Mouse (Mus musculus): ENCODE results near the gene Psmb1. TPM values are rescaled to one million over a fixed set of nuclear protein-coding genes. Genes with fewer than 3 reads are reported as not detected.
A peak's percentile ranks its signal among the peaks of the same experiment; 100 is the strongest.
"Not testable (repeated sequence)": the region's sequence is repeated elsewhere in the genome, so short reads cannot be mapped to it uniquely, and the experiment has no call there.

The Psmb1 gene
- polyA plus RNA-seq, 1 experiment from 2014 or later: 288 TPM

- H3K4me3 ChIP-seq (ENCODE audit: low read depth, low read length); H3K9ac ChIP-seq (ENCODE audit: low read length); H3K27ac ChIP-seq (ENCODE audit: low read depth, low read length); H3K9me3 ChIP-seq (ENCODE audit: control insufficient read depth, low read length); DNase-seq (ENCODE audit: low spot score); H3K4me1 ChIP-seq (ENCODE audit: control insufficient read depth, insufficient read depth, low read length); H3K36me3 ChIP-seq (ENCODE audit: control insufficient read depth, insufficient read depth, low read length); ATAC-seq (ENCODE audit: insufficient read depth, low FRiP score, low TSS enrichment); H3K27me3 ChIP-seq (ENCODE audit: control insufficient read depth, insufficient read depth, low read length); H3K4me2 ChIP-seq (ENCODE audit: low read depth): not testable (repeated sequence)
- WGBS: 73% methylated on average over 5 of the region's 6 CpGs
Measured at GRCm38 (mm10) chr17:15449144-15449543, 50.4 kb downstream of the Psmb1 start.

- H3K4me1 ChIP-seq (ENCODE audit: control insufficient read depth, insufficient read depth, low read length): no peaks in the 10 kb centered on the region
- no peaks in the 10 kb centered on the region for H3K9me3 ChIP-seq (ENCODE audit: control insufficient read depth, low read length)
- no peak overlapping the region for H3K27ac ChIP-seq (ENCODE audit: low read depth, low read length)
- WGBS: 80% methylated on average over 5 of the region's 5 CpGs
- no peak overlapping the region for H3K4me3 ChIP-seq (ENCODE audit: low read depth, low read length)
- DNase-seq (ENCODE audit: low spot score): no peak
- ATAC-seq (ENCODE audit: insufficient read depth, low FRiP score, low TSS enrichment): no peak
- no peaks in the 10 kb centered on the region for H3K27me3 ChIP-seq (ENCODE audit: control insufficient read depth, insufficient read depth, low read length)
- no peak overlapping the region for H3K9ac ChIP-seq (ENCODE audit: low read length)
- H3K36me3 ChIP-seq (ENCODE audit: control insufficient read depth, insufficient read depth, low read length): no peaks in the 10 kb centered on the region
- H3K4me2 ChIP-seq (ENCODE audit: low read depth): no peak overlapping the region
Measured at GRCm38 (mm10) chr17:15447831-15448230, 51.7 kb downstream of the Psmb1 start.

- WGBS: 88% methylated on average over 3 of the region's 3 CpGs
- no peak overlapping the region for H3K27ac ChIP-seq (ENCODE audit: low read depth, low read length)
- no peaks in the 10 kb centered on the region for H3K9me3 ChIP-seq (ENCODE audit: control insufficient read depth, low read length)
- DNase-seq (ENCODE audit: low spot score): no peak
- no peak overlapping the region for H3K4me2 ChIP-seq (ENCODE audit: low read depth)
- no peak for ATAC-seq (ENCODE audit: insufficient read depth, low FRiP score, low TSS enrichment)
- H3K9ac ChIP-seq (ENCODE audit: low read length): no peak overlapping the region
- H3K27me3 ChIP-seq (ENCODE audit: control insufficient read depth, insufficient read depth, low read length): no peaks in the 10 kb centered on the region
- H3K4me1 ChIP-seq (ENCODE audit: control insufficient read depth, insufficient read depth, low read length): peaks cover 7% of the 10 kb centered on the region
- no peaks in the 10 kb centered on the region for H3K36me3 ChIP-seq (ENCODE audit: control insufficient read depth, insufficient read depth, low read length)
- H3K4me3 ChIP-seq (ENCODE audit: low read depth, low read length): no peak overlapping the region
Measured at GRCm38 (mm10) chr17:15445421-15445820, 54.1 kb downstream of the Psmb1 start.

DNA sequence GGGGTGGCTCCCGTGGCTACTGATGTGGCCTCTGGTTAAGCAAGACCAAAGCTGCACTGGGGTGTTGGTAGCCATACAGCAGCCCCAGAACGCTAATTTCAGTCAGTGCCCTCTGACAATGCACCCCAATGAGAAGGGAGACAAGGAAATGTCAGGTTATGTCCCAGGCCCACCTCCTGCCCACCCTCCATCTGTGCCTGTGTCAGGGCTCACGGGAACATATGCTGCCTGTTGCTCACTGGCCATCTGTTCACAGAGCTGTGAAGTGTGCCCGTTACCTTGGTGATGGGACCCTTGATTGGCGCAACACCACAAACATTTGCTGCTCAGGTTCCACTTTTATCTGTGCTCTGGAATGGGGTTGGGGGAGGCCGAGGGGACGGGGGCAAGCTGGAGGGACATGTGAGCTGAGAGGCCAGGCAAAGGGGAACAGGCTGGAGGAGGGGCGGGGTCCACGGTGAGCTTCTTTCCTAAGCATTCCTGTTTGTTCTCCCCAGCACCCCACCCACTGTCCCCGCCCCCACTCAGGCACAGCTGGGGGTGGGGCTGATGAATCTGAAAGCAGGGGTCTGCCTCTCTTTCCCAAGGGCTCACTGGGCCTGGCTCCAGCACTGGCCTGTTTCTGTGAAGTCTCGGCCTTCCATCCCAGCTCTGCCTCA, 59.0 kb downstream of the Psmb1 start:
- Histone ChIP-seq H3K9me3 (ENCODE audit: control insufficient read depth, low read length) (no peaks in the 10 kb centered on the region), H3K36me3 (ENCODE audit: control insufficient read depth, insufficient read depth, low read length) (no peaks in the 10 kb centered on the region), H3K4me1 (ENCODE audit: control insufficient read depth, insufficient read depth, low read length) (peaks cover 8% of the 10 kb centered on the region), H3K27me3 (ENCODE audit: control insufficient read depth, insufficient read depth, low read length) (no peaks in the 10 kb centered on the region), H3K4me3 (ENCODE audit: low read depth, low read length) (no peak overlapping the region), H3K4me2 (ENCODE audit: low read depth) (peak overlapping the region; percentile 26; the same call in 1 of the 2 replicates), H3K9ac (ENCODE audit: low read length) (peak overlapping the region; percentile 31; the same call in 1 of the 2 replicates), H3K27ac (ENCODE audit: low read depth, low read length) (peak overlapping the region; percentile 50; the same call in 1 of the 2 replicates)
- WGBS: 3% methylated on average over 11 of the region's 11 CpGs
- ATAC-seq (ENCODE audit: insufficient read depth, low FRiP score, low TSS enrichment) (peak; percentile 95), DNase-seq (ENCODE audit: low spot score) (peak; percentile 65)

- 50% methylated on average over 8 of the region's 8 CpGs for WGBS
- Histone ChIP-seq H3K36me3 (ENCODE audit: control insufficient read depth, insufficient read depth, low read length) (no peaks in the 10 kb centered on the region), H3K27me3 (ENCODE audit: control insufficient read depth, insufficient read depth, low read length) (no peaks in the 10 kb centered on the region), H3K4me2 (ENCODE audit: low read depth) (no peak overlapping the region), H3K4me1 (ENCODE audit: control insufficient read depth, insufficient read depth, low read length) (peaks cover 8% of the 10 kb centered on the region), H3K4me3 (ENCODE audit: low read depth, low read length) (no peak overlapping the region), H3K27ac (ENCODE audit: low read depth, low read length) (peak overlapping the region; percentile 50; the same call in 1 of the 2 replicates), H3K9ac (ENCODE audit: low read length) (no peak overlapping the region), H3K9me3 (ENCODE audit: control insufficient read depth, low read length) (no peaks in the 10 kb centered on the region)
- DNase-seq (ENCODE audit: low spot score) (no peak), ATAC-seq (ENCODE audit: insufficient read depth, low FRiP score, low TSS enrichment) (0 out of 2 replicates have a peak, but pooled peaks have one; percentile 6)
Measured at GRCm38 (mm10) chr17:15440067-15440462, 59.5 kb downstream of the Psmb1 start.

- Histone ChIP-seq H3K4me3 (ENCODE audit: low read depth, low read length) (no peak overlapping the region), H3K27ac (ENCODE audit: low read depth, low read length) (no peak overlapping the region), H3K27me3 (ENCODE audit: control insufficient read depth, insufficient read depth, low read length) (no peaks in the 10 kb centered on the region), H3K9me3 (ENCODE audit: control insufficient read depth, low read length) (no peaks in the 10 kb centered on the region), H3K9ac (ENCODE audit: low read length) (no peak overlapping the region), H3K36me3 (ENCODE audit: control insufficient read depth, insufficient read depth, low read length) (no peaks in the 10 kb centered on the region), H3K4me1 (ENCODE audit: control insufficient read depth, insufficient read depth, low read length) (no peaks in the 10 kb centered on the region), H3K4me2 (ENCODE audit: low read depth) (no peak overlapping the region)
- ATAC-seq (ENCODE audit: insufficient read depth, low FRiP score, low TSS enrichment) (no peak), DNase-seq (ENCODE audit: low spot score) (no peak)
- WGBS: 74% methylated on average over 3 of the region's 3 CpGs
Measured at GRCm38 (mm10) chr17:15434748-15435147, 64.8 kb downstream of the Psmb1 start.

- H3K4me2 ChIP-seq (ENCODE audit: low read depth): no peak overlapping the region
- H3K9me3 ChIP-seq (ENCODE audit: control insufficient read depth, low read length): no peaks in the 10 kb centered on the region
- no peak overlapping the region for H3K4me3 ChIP-seq (ENCODE audit: low read depth, low read length)
- H3K27me3 ChIP-seq (ENCODE audit: control insufficient read depth, insufficient read depth, low read length): no peaks in the 10 kb centered on the region
- WGBS: 80% methylated on average over 3 of the region's 3 CpGs
- DNase-seq (ENCODE audit: low spot score) (no peak), ATAC-seq (ENCODE audit: insufficient read depth, low FRiP score, low TSS enrichment) (no peak)
- H3K4me1 ChIP-seq (ENCODE audit: control insufficient read depth, insufficient read depth, low read length): no peaks in the 10 kb centered on the region
- H3K36me3 ChIP-seq (ENCODE audit: control insufficient read depth, insufficient read depth, low read length): peaks cover 4% of the 10 kb centered on the region; the same call in 1 of the 2 replicates
- no peak overlapping the region for H3K27ac ChIP-seq (ENCODE audit: low read depth, low read length)
- no peak overlapping the region for H3K9ac ChIP-seq (ENCODE audit: low read length)
Measured at GRCm38 (mm10) chr17:15432036-15432435, 67.5 kb downstream of the Psmb1 start.

GRCm38 (mm10) chr17:15431551-15431950, 68.0 kb downstream of the Psmb1 start:
- no peak for ATAC-seq (ENCODE audit: insufficient read depth, low FRiP score, low TSS enrichment)
- no peak for DNase-seq (ENCODE audit: low spot score)
- Histone ChIP-seq H3K27ac (ENCODE audit: low read depth, low read length) (no peak overlapping the region), H3K4me2 (ENCODE audit: low read depth) (no peak overlapping the region), H3K9me3 (ENCODE audit: control insufficient read depth, low read length) (no peaks in the 10 kb centered on the region), H3K4me3 (ENCODE audit: low read depth, low read length) (no peak overlapping the region), H3K4me1 (ENCODE audit: control insufficient read depth, insufficient read depth, low read length) (no peaks in the 10 kb centered on the region), H3K36me3 (ENCODE audit: control insufficient read depth, insufficient read depth, low read length) (peaks cover 4% of the 10 kb centered on the region; the same call in 1 of the 2 replicates), H3K9ac (ENCODE audit: low read length) (no peak overlapping the region), H3K27me3 (ENCODE audit: control insufficient read depth, insufficient read depth, low read length) (no peaks in the 10 kb centered on the region)
- WGBS: 94% methylated on average over 4 of the region's 4 CpGs

DNA sequence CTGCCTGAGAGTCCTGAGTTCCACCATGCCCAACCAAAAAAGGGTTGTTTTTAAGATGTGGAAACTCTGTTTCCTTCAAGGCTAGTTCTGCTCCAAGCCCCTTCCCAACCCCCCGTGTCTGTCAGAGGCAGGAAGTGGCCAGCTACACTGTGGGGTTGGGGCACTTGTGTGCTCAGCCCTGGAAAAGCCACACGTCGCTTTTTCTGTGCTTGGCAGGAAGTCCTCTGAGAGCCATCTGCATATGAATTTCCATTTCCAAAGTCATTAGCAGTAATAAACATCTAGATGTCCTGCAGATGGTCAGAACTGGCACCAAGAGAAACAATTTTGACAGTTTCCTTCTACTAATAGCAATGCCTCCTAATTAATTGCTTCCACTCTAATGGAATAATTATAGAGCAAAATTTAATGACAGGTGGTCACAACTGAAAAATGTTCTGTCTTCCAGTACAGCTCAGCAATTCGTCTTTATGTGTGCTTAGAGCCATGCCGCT, 68.5 kb downstream of the Psmb1 start:
- no peak overlapping the region for H3K9ac ChIP-seq (ENCODE audit: low read length)
- no peak overlapping the region for H3K4me3 ChIP-seq (ENCODE audit: low read depth, low read length)
- no peaks in the 10 kb centered on the region for H3K9me3 ChIP-seq (ENCODE audit: control insufficient read depth, low read length)
- ATAC-seq (ENCODE audit: insufficient read depth, low FRiP score, low TSS enrichment) (no peak), DNase-seq (ENCODE audit: low spot score) (no peak)
- H3K27ac ChIP-seq (ENCODE audit: low read depth, low read length): no peak overlapping the region
- no peaks in the 10 kb centered on the region for H3K27me3 ChIP-seq (ENCODE audit: control insufficient read depth, insufficient read depth, low read length)
- no peaks in the 10 kb centered on the region for H3K4me1 ChIP-seq (ENCODE audit: control insufficient read depth, insufficient read depth, low read length)
- H3K36me3 ChIP-seq (ENCODE audit: control insufficient read depth, insufficient read depth, low read length): peaks cover 4% of the 10 kb centered on the region; the same call in 1 of the 2 replicates
- WGBS: 60% methylated on average over 5 of the region's 5 CpGs
- H3K4me2 ChIP-seq (ENCODE audit: low read depth): no peak overlapping the region

All from neural tube, embryonic 11.5 days (tissue).